Comparison of ENCODE assay signal across 8 mouse cellular contexts in genomic region chr9:41044626-41045025, GRCm38 (mm10). TPM values are rescaled to one million over a fixed set of nuclear protein-coding genes. Genes with fewer than 3 reads are reported as not detected.
DNase-seq lines count a peak whose midpoint lies in the region; ATAC-seq and TF ChIP-seq lines count a peak whose summit lies in the region.
"Had no signal": no experiment of that assay in that cellular context is flagged by ENCODE, and none has a peak within 500 bp of the region (broad histone marks: within the 10 kb centered on the region; RNA-seq: fewer than 3 reads in every experiment).

No protein-coding gene starts in this region.

- DNase-seq in MEL (ENCODE audit: low read depth, low spot score): peak; percentile 84
- peak; percentile 78 for DNase-seq in adrenal gland, postnatal 25 days
- peak; percentile 85 for DNase-seq in embryonic facial prominence, embryonic 10.5 days (ENCODE audit: low spot score)
- peak; percentile 80 for DNase-seq in heart, postnatal 0 days (ENCODE audit: low spot score)
- peak; percentile 91 to 92 for DNase-seq in layer of hippocampus, postnatal 10 days (ENCODE audit: low spot score in 2 of 2)
- DNase-seq in spleen, adult 18-20 months: peak; percentile 36 to 79

- no peaks in the 10 kb centered on the region for H3K27me3 ChIP-seq in MEL (ENCODE audit: control insufficient read depth in 1 of 2, insufficient read depth in 2 of 2, low read length in 2 of 2)
- no peaks in the 10 kb centered on the region for H3K27me3 ChIP-seq in embryonic facial prominence, embryonic 10.5 days (replicated peaks; ENCODE audit: low read depth, poor library complexity, severe bottlenecking)
- H3K27me3 ChIP-seq in heart, postnatal 0 days (ENCODE audit: control insufficient read depth, insufficient read depth, low read length): no peaks in the 10 kb centered on the region
- H3K27me3 ChIP-seq: midbrain, embryonic 12.5 days had no signal

- H3K4me2 ChIP-seq in heart, postnatal 0 days (ENCODE audit: low read depth, low read length): no peak overlapping the region
- H3K4me2 ChIP-seq: midbrain, embryonic 12.5 days had no signal

- TF ChIP-seq POLR2A in MEL (IDR thresholded peaks at IDR 0.05; ENCODE audit: control insufficient read depth in 1 of 2, insufficient read depth in 1 of 2, low read depth in 1 of 2, low read length in 2 of 2, poor library complexity in 1 of 2): no peak

- no peak overlapping the region for H3K27ac ChIP-seq in MEL (ENCODE audit: control insufficient read depth, low read depth, low read length)
- H3K27ac ChIP-seq in embryonic facial prominence, embryonic 10.5 days (replicated peaks): no peak overlapping the region
- no peak overlapping the region for H3K27ac ChIP-seq in heart, postnatal 0 days (ENCODE audit: low read depth)
- H3K27ac ChIP-seq: midbrain, embryonic 12.5 days had no signal

- H3K4me1 ChIP-seq in MEL (ENCODE audit: control insufficient read depth in 1 of 2, insufficient read depth in 2 of 2, low read length in 2 of 2): peaks cover 3 to 13% of the 10 kb centered on the region in 2 experiments; a peak in 3 of 4 replicates
- peaks cover 4% of the 10 kb centered on the region; the same call in 1 of the 2 replicates for H3K4me1 ChIP-seq in embryonic facial prominence, embryonic 10.5 days
- H3K4me1 ChIP-seq in heart, postnatal 0 days (ENCODE audit: control insufficient read depth, insufficient read depth): no peaks in the 10 kb centered on the region; the same call in 1 of the 2 replicates

- no peak for TF ChIP-seq EP300 in MEL (IDR thresholded peaks at IDR 0.05; ENCODE audit: low read depth in 1 of 2, low read length in 2 of 2)
- no peak for TF ChIP-seq EP300 in heart, postnatal 0 days (IDR thresholded peaks at IDR 0.05; ENCODE audit: low read depth)

- H3K9me3 ChIP-seq in MEL (replicated peaks; ENCODE audit: insufficient read depth, low read length): no peaks in the 10 kb centered on the region
- no peaks in the 10 kb centered on the region for H3K9me3 ChIP-seq in embryonic facial prominence, embryonic 10.5 days
- no peaks in the 10 kb centered on the region for H3K9me3 ChIP-seq in heart, postnatal 0 days (replicated peaks; ENCODE audit: control insufficient read depth, low read length)
- H3K9me3 ChIP-seq: midbrain, embryonic 12.5 days had no signal

- no peak overlapping the region for H3K9ac ChIP-seq in MEL (ENCODE audit: control insufficient read depth, low read depth, low read length, poor library complexity, severe bottlenecking)
- no peak overlapping the region for H3K9ac ChIP-seq in heart, postnatal 0 days (replicated peaks; ENCODE audit: low read depth, low read length)
- H3K9ac ChIP-seq: midbrain, embryonic 12.5 days had no signal

- H3K79me2 ChIP-seq in MEL (ENCODE audit: control insufficient read depth, insufficient read depth, low read length, poor library complexity): no peaks in the 10 kb centered on the region

- H3K4me3 ChIP-seq in MEL (ENCODE audit: control insufficient read depth in 1 of 2, insufficient read depth in 1 of 2, low read depth in 2 of 2, low read length in 2 of 2): no peak overlapping the region
- H3K4me3 ChIP-seq in embryonic facial prominence, embryonic 10.5 days: no peak overlapping the region
- H3K4me3 ChIP-seq in heart, postnatal 0 days (ENCODE audit: low read depth, low read length): no peak overlapping the region
- H3K4me3 ChIP-seq: midbrain, embryonic 12.5 days had no signal

- 11% methylated on average over 3 of the region's 3 CpGs for WGBS in embryonic facial prominence, embryonic 10.5 days
- WGBS in heart, postnatal 0 days: 12% methylated on average over 3 of the region's 3 CpGs

- peak; percentile 87 for TF ChIP-seq RAD21 in MEL (IDR thresholded peaks at IDR 0.05; ENCODE audit: low read depth, low read length)

- TF ChIP-seq CTCF in MEL (IDR thresholded peaks at IDR 0.05 in 2 of 3, conservative IDR thresholded peaks at IDR 0.05 in 1 of 3; ENCODE audit: control insufficient read depth in 1 of 3, insufficient read depth in 1 of 3, low read depth in 2 of 3, low read length in 3 of 3, poor library complexity in 1 of 3, severe bottlenecking in 1 of 3): peak; percentile 81 to 89 (median 84)
- TF ChIP-seq CTCF in heart, postnatal 0 days (IDR thresholded peaks at IDR 0.05; ENCODE audit: low read depth): peak; percentile 94

- ATAC-seq in heart, postnatal 0 days (ENCODE audit: insufficient read depth, low read depth): no peak
- peak; percentile 81 for ATAC-seq in megakaryocyte, adult 5-6 weeks (ENCODE audit: poor library complexity, severe bottlenecking)

- H3K36me3 ChIP-seq in MEL (ENCODE audit: control insufficient read depth in 1 of 2, insufficient read depth in 2 of 2, low read length in 2 of 2): peaks cover 2 to 12% of the 10 kb centered on the region in 2 experiments; a peak in 3 of 4 replicates
- H3K36me3 ChIP-seq in embryonic facial prominence, embryonic 10.5 days (replicated peaks): no peaks in the 10 kb centered on the region
- H3K36me3 ChIP-seq in heart, postnatal 0 days (replicated peaks; ENCODE audit: control insufficient read depth, insufficient read depth, low read length): peaks cover 15% of the 10 kb centered on the region
- H3K36me3 ChIP-seq: midbrain, embryonic 12.5 days had no signal

TF ChIP-seq in MEL, 35 proteins besides CTCF, POLR2A, EP300 and RAD21:
- no peak for TF ChIP-seq MAZ (IDR thresholded peaks at IDR 0.05; ENCODE audit: low read depth, low read length)
- no peak for TF ChIP-seq CHD2 (IDR thresholded peaks at IDR 0.05; ENCODE audit: low read length)
- TF ChIP-seq MXI1 (IDR thresholded peaks at IDR 0.05; ENCODE audit: low read depth, low read length): no peak
- no peak for TF ChIP-seq E2F4 (IDR thresholded peaks at IDR 0.05; ENCODE audit: borderline replicate concordance, low read depth, low read length)
- TF ChIP-seq RCOR1 (IDR thresholded peaks at IDR 0.05; ENCODE audit: low read depth, low read length): no peak
- peak; percentile 99 for TF ChIP-seq ZC3H11A (IDR thresholded peaks at IDR 0.05; ENCODE audit: low read depth, low read length)
- TF ChIP-seq SMC3 (IDR thresholded peaks at IDR 0.05; ENCODE audit: low read depth, low read length): peak; percentile 99

RNA-seq across cellular contexts. Expression of gene Crtam, which starts 40.2 kb away (rescaled TPM):
- not detected in 2 replicates for total RNA-seq in MEL (2012; rRNA removed)
- under 1 TPM in 1 of 2 experiments, not detected in 1; 0.04 TPM for polyA plus RNA-seq in MEL (2012; ENCODE audit: insufficient read depth in 1 of 2, insufficient read length in 2 of 2, low read depth in 1 of 2, low replicate concordance in 2 of 2, missing spikeins in 1 of 2)
- total RNA-seq in adrenal gland, postnatal 25 days (2021): 0.15 TPM in 1 of 2 replicates, not detected in the other
- 0.05 and 0.09 TPM in 2 replicates for polyA plus RNA-seq in embryonic facial prominence, embryonic 10.5 days (2016; fragmentation: Nextera tagmentation; extraction: Ambion mirVana)
- total RNA-seq in heart, postnatal 0 days (2014; rRNA removed; ENCODE audit: low replicate concordance): not detected in 2 replicates
- not detected in 2 replicates for polyA plus RNA-seq in heart, postnatal 0 days (2015; fragmentation: Nextera tagmentation; extraction: Ambion mirVana)
- not detected for total RNA-seq in layer of hippocampus, postnatal 10 days (2021)
- total RNA-seq in megakaryocyte, adult 5-6 weeks (2015): 0.45 and 0.62 TPM in 2 replicates
- total RNA-seq in megakaryocyte, adult 5-6 weeks (2017): 0.40 and 0.77 TPM in 2 replicates
- polyA plus RNA-seq: midbrain, embryonic 12.5 days had no signal
